In genomic region chr5:125443335-125443734, GRCm38 (mm10) we compare ENCODE assay signal across 17 mouse cellular contexts. TPM values are rescaled to one million over a fixed set of nuclear protein-coding genes. Genes with fewer than 3 reads are reported as not detected.
A peak's percentile ranks its signal among the peaks of the same experiment; 100 is the strongest.
DNase-seq lines count a peak whose midpoint lies in the region; ATAC-seq and TF ChIP-seq lines count a peak whose summit lies in the region.
"Had no signal": no experiment of that assay in that cellular context is flagged by ENCODE, and none has a peak within 500 bp of the region (broad histone marks: within the 10 kb centered on the region; RNA-seq: fewer than 3 reads in every experiment).

No protein-coding gene starts in this region.

- no peaks in the 10 kb centered on the region for H3K27me3 ChIP-seq in kidney, embryonic 15.5 days
- H3K27me3 ChIP-seq in E14TG2a.4 (ENCODE audit: insufficient read depth, low read length), result no peaks in the 10 kb centered on the region
- no peaks in the 10 kb centered on the region for H3K27me3 ChIP-seq in liver, embryonic 11.5 days (replicated peaks; ENCODE audit: control insufficient read depth, insufficient read depth, low read length)
- H3K27me3 ChIP-seq: intestine, embryonic 15.5 days had no signal

- H3K36me3 ChIP-seq in kidney, embryonic 15.5 days, result peaks cover 11% of the 10 kb centered on the region; the same call in 1 of the 2 replicates
- H3K36me3 ChIP-seq in E14TG2a.4 (ENCODE audit: insufficient read depth, low read length), result peaks cover 24% of the 10 kb centered on the region
- H3K36me3 ChIP-seq in liver, embryonic 11.5 days (ENCODE audit: control insufficient read depth, insufficient read depth, low read length), result 0 out of 2 replicates have a peak, but pooled peaks cover 6% of the 10 kb centered on the region
- H3K36me3 ChIP-seq: intestine, embryonic 15.5 days had no signal

- no peaks in the 10 kb centered on the region for H3K9me3 ChIP-seq in kidney, embryonic 15.5 days (replicated peaks)
- no peaks in the 10 kb centered on the region for H3K9me3 ChIP-seq in E14TG2a.4 (ENCODE audit: low read length)
- H3K9me3 ChIP-seq in liver, embryonic 11.5 days (ENCODE audit: control insufficient read depth, low read length), result no peaks in the 10 kb centered on the region
- H3K9me3 ChIP-seq: intestine, embryonic 15.5 days; limb, embryonic 10.5 days had no signal

- H3K4me3 ChIP-seq in kidney, embryonic 15.5 days (replicated peaks), result peak overlapping the region; percentile 97; the same call in 1 of the 2 replicates
- peak overlapping the region; percentile 95 for H3K4me3 ChIP-seq in E14TG2a.4 (replicated peaks; ENCODE audit: low read length)
- H3K4me3 ChIP-seq in liver, embryonic 11.5 days (ENCODE audit: low read depth, low read length), result 0 out of 2 replicates have a peak overlapping the region, but pooled peaks have one; percentile 8

- no peak overlapping the region for H3K27ac ChIP-seq in kidney, embryonic 15.5 days
- no peak overlapping the region for H3K27ac ChIP-seq in liver, embryonic 11.5 days (ENCODE audit: low read depth, low read length)
- H3K27ac ChIP-seq: limb, embryonic 10.5 days had no signal

- no peak for ATAC-seq in CD4-positive, CD25-positive, alpha-beta regulatory T cell, adult 4 months
- ATAC-seq in kidney, embryonic 15.5 days (replicated peaks; ENCODE audit: low FRiP score), result no peak
- no peak for ATAC-seq in liver, embryonic 11.5 days (replicated peaks; ENCODE audit: low FRiP score)
- no peak for ATAC-seq in inflammation-experienced regulatory T-cells, adult 6 months
- ATAC-seq: intestine, embryonic 15.5 days had no signal

- DNase-seq in CD4-positive, CD25-positive, alpha-beta regulatory T cell, adult 2 months (ENCODE audit: low read depth, low spot score), result peak; percentile 16
- DNase-seq in kidney, postnatal 25 days, result no peak
- DNase-seq in liver, embryonic 11.5 days (ENCODE audit: low spot score), result no peak
- no peak for DNase-seq in gastrocnemius, postnatal 25 days
- DNase-seq: adrenal gland, postnatal 36 days; cerebellum, adult 2 months; gastrocnemius, postnatal 10 days; heart, postnatal 14 days; lung, postnatal 36 days; right cerebral cortex, postnatal 14 days had no signal

- 90% methylated on average over 5 of the region's 5 CpGs for WGBS in kidney, embryonic 15.5 days
- WGBS in liver, embryonic 11.5 days, result 70% methylated on average over 5 of the region's 5 CpGs

- no peak overlapping the region for H3K9ac ChIP-seq in kidney, embryonic 15.5 days
- no peak overlapping the region for H3K9ac ChIP-seq in liver, embryonic 11.5 days (ENCODE audit: low read depth, low read length)

- H3K4me2 ChIP-seq in kidney, embryonic 15.5 days, result no peak overlapping the region; the same call in 1 of the 2 replicates
- H3K4me2 ChIP-seq in liver, embryonic 11.5 days, result peak overlapping the region; percentile 91

- peak; percentile 62 for TF ChIP-seq CTCF in E14TG2a.4 (conservative IDR thresholded peaks at IDR 0.05; ENCODE audit: low read length)

- H3K4me1 ChIP-seq in kidney, embryonic 15.5 days, result peaks cover 28% of the 10 kb centered on the region
- peaks cover 63% of the 10 kb centered on the region for H3K4me1 ChIP-seq in E14TG2a.4 (replicated peaks; ENCODE audit: low read depth, low read length)
- peaks cover 21% of the 10 kb centered on the region for H3K4me1 ChIP-seq in liver, embryonic 11.5 days (replicated peaks; ENCODE audit: control insufficient read depth, insufficient read depth, low read length)

RNA-seq across cellular contexts. Expression of gene Bri3bp, which starts 2.0 kb away (rescaled TPM):
- polyA plus RNA-seq in CD4-positive, CD25-positive, alpha-beta regulatory T cell, adult 4 months (2017; shearing (Covaris generic)), result 1 to 10 TPM; 4.3 to 7.5 TPM
- 41.5 and 42.0 TPM in 2 replicates for polyA plus RNA-seq in kidney, embryonic 15.5 days (2015; fragmentation: Nextera tagmentation; extraction: Ambion mirVana)
- polyA plus RNA-seq in liver, embryonic 11.5 days (2014; fragmentation: Nextera tagmentation; extraction: Ambion mirVana), result 63.6 and 67.9 TPM in 2 replicates
- polyA plus RNA-seq in inflammation-experienced regulatory T-cells, adult 6 months (2017; shearing (Covaris generic)), result 10 to 100 TPM in 1 of 3 experiments, 1 to 10 TPM in 2; 5.6 to 12.9 (median 8.3) TPM
- total RNA-seq in gastrocnemius, postnatal 25 days (2021), result 1 to 10 TPM; 3.5 to 4.7 TPM

RNA-seq across cellular contexts. Expression of gene Dhx37, which starts 9.4 kb away (rescaled TPM):
- 1 to 10 TPM; 8.4 to 8.6 TPM for polyA plus RNA-seq in CD4-positive, CD25-positive, alpha-beta regulatory T cell, adult 4 months (2017; shearing (Covaris generic))
- polyA plus RNA-seq in kidney, embryonic 15.5 days (2015; fragmentation: Nextera tagmentation; extraction: Ambion mirVana), result 13.3 and 15.6 TPM in 2 replicates
- 18.5 and 19.4 TPM in 2 replicates for polyA plus RNA-seq in liver, embryonic 11.5 days (2014; fragmentation: Nextera tagmentation; extraction: Ambion mirVana)
- 10 to 100 TPM in 1 of 3 experiments, 1 to 10 TPM in 2; 6.9 to 10.2 (median 9.2) TPM for polyA plus RNA-seq in inflammation-experienced regulatory T-cells, adult 6 months (2017; shearing (Covaris generic))
- total RNA-seq in gastrocnemius, postnatal 25 days (2021), result 1 to 10 TPM; 3.6 to 3.8 TPM

RNA-seq across cellular contexts. Expression of gene Aacs, which starts 32.3 kb away (rescaled TPM):
- polyA plus RNA-seq in CD4-positive, CD25-positive, alpha-beta regulatory T cell, adult 4 months (2017; shearing (Covaris generic)), result 10 to 100 TPM; 22.1 to 39.8 TPM
- 36.0 and 40.7 TPM in 2 replicates for polyA plus RNA-seq in kidney, embryonic 15.5 days (2015; fragmentation: Nextera tagmentation; extraction: Ambion mirVana)
- 29.3 and 29.7 TPM in 2 replicates for polyA plus RNA-seq in liver, embryonic 11.5 days (2014; fragmentation: Nextera tagmentation; extraction: Ambion mirVana)
- 10 to 100 TPM; 22.5 to 25.4 (median 24.7) TPM for polyA plus RNA-seq in inflammation-experienced regulatory T-cells, adult 6 months (2017; shearing (Covaris generic))
- 1 to 10 TPM; 3.3 to 4.8 TPM for total RNA-seq in gastrocnemius, postnatal 25 days (2021)

RNA-seq across cellular contexts. Expression of gene Ubc, which starts 53.3 kb away (rescaled TPM):
- polyA plus RNA-seq in CD4-positive, CD25-positive, alpha-beta regulatory T cell, adult 4 months (2017; shearing (Covaris generic)), result 1,000 to 10,000 TPM in 1 of 2 experiments, 100 to 1,000 TPM in 1; 954 to 1,216 TPM
- polyA plus RNA-seq in kidney, embryonic 15.5 days (2015; fragmentation: Nextera tagmentation; extraction: Ambion mirVana), result 1,049 and 1,140 TPM in 2 replicates
- 772 and 827 TPM in 2 replicates for polyA plus RNA-seq in liver, embryonic 11.5 days (2014; fragmentation: Nextera tagmentation; extraction: Ambion mirVana)
- 1,000 to 10,000 TPM in 2 of 3 experiments, 100 to 1,000 TPM in 1; 741 to 1,375 (median 1,290) TPM for polyA plus RNA-seq in inflammation-experienced regulatory T-cells, adult 6 months (2017; shearing (Covaris generic))
- 1,000 to 10,000 TPM in 1 of 2 experiments, 100 to 1,000 TPM in 1; 606 to 1,413 TPM for total RNA-seq in gastrocnemius, postnatal 25 days (2021)

RNA-seq across cellular contexts. Expression of gene Gm10382, which starts 54.2 kb away (rescaled TPM):
- 1 to 10 TPM in 1 of 2 experiments, under 1 TPM in 1; 0.70 to 1.0 TPM for polyA plus RNA-seq in CD4-positive, CD25-positive, alpha-beta regulatory T cell, adult 4 months (2017; shearing (Covaris generic))
- polyA plus RNA-seq in kidney, embryonic 15.5 days (2015; fragmentation: Nextera tagmentation; extraction: Ambion mirVana), result 0.31 and 0.49 TPM in 2 replicates
- 0.18 and 0.34 TPM in 2 replicates for polyA plus RNA-seq in liver, embryonic 11.5 days (2014; fragmentation: Nextera tagmentation; extraction: Ambion mirVana)
- polyA plus RNA-seq in inflammation-experienced regulatory T-cells, adult 6 months (2017; shearing (Covaris generic)), result 1 to 10 TPM in 2 of 3 experiments, under 1 TPM in 1; 0.65 to 1.1 (median 1.0) TPM
- not detected for total RNA-seq in gastrocnemius, postnatal 25 days (2021)
- total RNA-seq: monocyte, adult 5-6 weeks had no signal

Comparison
In these comparisons a context has a peak if more than half of its experiments do, and no peak if none do; other contexts are left out.
1. H3K4me3 ChIP-seq: peak in every context shown above with its lines; median percentile 97 in kidney, embryonic 15.5 days; 95 in E14TG2a.4; 8 in liver, embryonic 11.5 days.